Mouse (Mus musculus) layer of hippocampus, postnatal 36 days (tissue): Measurements from ENCODE around the gene Ankrd34c. TPM values are rescaled to one million over a fixed set of nuclear protein-coding genes. Genes with fewer than 3 reads are reported as not detected.

Experiments used
- total RNA-seq, 2 experiments: library from RNA; stranded (reverse); gene quantifications; 2 replicates each; pipeline ENCODE4 v1.2.3; 2021

Ankrd34c gene
- total RNA-seq, 2 experiments from 2014 or later = 1.0 to 1.4 TPM

Other genes with a start within 250 kb of the Ankrd34c start
- 1 to 10 TPM; 2.7 to 2.8 TPM for gene Minar1, start 115.3 kb downstream of the Ankrd34c start, total RNA-seq
- gene Tmed3, start 33.4 kb downstream of the Ankrd34c start, total RNA-seq = 10 to 100 TPM; 25.9 to 28.2 TPM
- gene Rasgrf1, start 171.4 kb upstream of the Ankrd34c start, total RNA-seq = 100 to 1,000 TPM; 434 to 445 TPM